Mouse (Mus musculus): ENCODE measurements at regions not wholly inside any gene's neighbourhood (a gene's known extent, or its start where the extent isn't known, plus 50 kb on each side); places are given as distances from the start of the nearest gene placed in this dataset.

- TF ChIP-seq POLR2A (IDR thresholded peaks at IDR 0.05; ENCODE audit: borderline replicate concordance, low read depth, low read length), result no peak
- TF ChIP-seq CTCF (IDR thresholded peaks at IDR 0.05; ENCODE audit: low read depth, low read length), result no peak
These were observed 61.9 kb upstream of the Tle4 start for GRCm38 (mm10) chr19:14659725-14660124.
